Mouse (Mus musculus): ENCODE data around the gene Olfr1369-ps1. TPM values are rescaled to one million over a fixed set of nuclear protein-coding genes. Genes with fewer than 3 reads are reported as not detected.
A peak's percentile ranks its signal among the peaks of the same experiment; 100 is the strongest.
"Not testable (repeated sequence)": the region's sequence is repeated elsewhere in the genome, so short reads cannot be mapped to it uniquely, and the experiment has no call there.

Olfr1369-ps1 gene
- not detected in 2 replicates for polyA plus RNA-seq (2012; ENCODE audit: insufficient read depth, insufficient read length, missing spikeins)

GRCm38 (mm10) chr13:21111183-21111582, at the start of gene Olfr1369-ps1:
TSS of gene Olfr1369-ps1 (plus strand) at chr13:21111483.
- not testable (repeated sequence) for H3K4me1 ChIP-seq (ENCODE audit: control insufficient read depth, insufficient read depth, insufficient read length, low read length)

GRCm38 (mm10) chr13:21066021-21066420, 45.3 kb upstream of the Olfr1369-ps1 start:
- Histone ChIP-seq H3K4me3 (ENCODE audit: insufficient read depth, low read depth, low read length) (no peak overlapping the region), H3K4me1 (ENCODE audit: control insufficient read depth, insufficient read depth, insufficient read length, low read length) (no peaks in the 10 kb centered on the region), H3K27ac (replicated peaks; ENCODE audit: low read depth, low read length) (no peak overlapping the region)

More at GRCm38 (mm10) chr13:21111183-21111582, at the start of gene Olfr1369-ps1:
- H3K4me3 ChIP-seq (ENCODE audit: insufficient read depth, low read depth, low read length); H3K27ac ChIP-seq (replicated peaks; ENCODE audit: low read depth, low read length): not testable (repeated sequence)

DNA sequence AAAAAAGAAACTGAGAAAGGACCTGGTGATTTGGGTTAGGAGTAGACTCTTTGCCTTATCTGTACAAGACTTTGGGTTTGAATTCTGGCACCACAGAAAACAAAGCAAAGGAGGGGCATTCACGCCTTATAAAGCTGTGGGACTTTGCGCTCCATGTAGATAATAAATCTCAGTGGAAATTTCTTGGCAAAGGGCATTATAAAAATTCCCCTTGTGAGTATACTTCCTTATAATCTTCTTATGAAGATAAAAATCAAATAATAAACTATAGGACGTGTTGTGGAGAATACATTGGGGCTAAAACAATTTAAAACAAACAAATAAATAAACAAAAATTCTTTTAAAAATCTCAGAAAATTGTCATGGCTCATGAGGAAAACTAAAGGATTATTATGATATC, 36.4 kb upstream of the Olfr1369-ps1 start, which contains the start of gene Olfr1370:
Olfr1370 (minus strand) TSS at position 101 of the 400 bp plus-strand sequence.
- Histone ChIP-seq H3K4me1 (ENCODE audit: control insufficient read depth, insufficient read depth, insufficient read length, low read length) (no peaks in the 10 kb centered on the region), H3K4me3 (ENCODE audit: insufficient read depth, low read depth, low read length) (no peak within 1 kb of the TSS), H3K27ac (replicated peaks; ENCODE audit: low read depth, low read length) (no peak within 1 kb of the TSS)

DNA sequence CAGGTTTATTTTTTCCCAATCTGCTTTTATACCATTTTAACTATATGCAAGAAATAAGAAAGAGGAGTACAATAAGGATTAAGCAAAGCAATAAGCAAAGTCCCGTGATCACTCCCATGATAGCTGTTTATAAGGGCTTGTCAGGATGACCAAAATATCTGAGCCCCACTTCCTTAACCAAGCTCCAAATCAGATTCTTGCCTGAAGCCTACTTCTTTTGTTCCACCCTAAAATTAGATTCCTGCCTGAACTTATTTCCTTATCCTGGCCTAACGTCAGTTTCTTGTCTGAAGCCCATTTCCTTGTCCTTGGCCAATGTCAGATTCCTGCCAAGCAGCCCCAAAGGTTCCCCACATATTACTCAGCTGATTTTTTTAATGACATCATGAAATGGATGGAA, 28.6 kb upstream of the Olfr1369-ps1 start:
- Histone ChIP-seq H3K4me1 (ENCODE audit: control insufficient read depth, insufficient read depth, insufficient read length, low read length) (no peaks in the 10 kb centered on the region), H3K27ac (replicated peaks; ENCODE audit: low read depth, low read length) (no peak overlapping the region), H3K4me3 (ENCODE audit: insufficient read depth, low read depth, low read length) (no peak overlapping the region)

DNA sequence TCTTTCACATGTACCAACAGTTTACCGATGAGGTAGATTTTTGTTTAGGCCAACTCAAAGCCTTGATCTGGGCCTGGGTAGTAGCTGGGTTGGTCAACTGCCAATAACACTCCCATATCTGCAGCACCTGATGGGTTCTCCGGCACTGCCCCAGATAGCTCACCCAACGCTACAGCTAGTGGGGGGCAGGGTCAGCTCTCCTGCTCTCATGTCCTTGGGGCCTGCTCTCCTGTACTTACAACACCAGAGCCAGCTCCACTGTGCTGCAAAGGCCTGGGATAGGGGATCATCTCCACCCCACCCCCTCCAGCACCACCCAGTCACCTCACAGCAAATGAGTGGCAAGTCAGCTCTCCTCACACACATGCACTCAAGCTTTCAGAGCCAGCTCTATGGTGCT, 1.5 kb upstream of the Olfr1369-ps1 start:
- H3K4me1 ChIP-seq (ENCODE audit: control insufficient read depth, insufficient read depth, insufficient read length, low read length), result no peaks in the 10 kb centered on the region
- no peak overlapping the region for H3K4me3 ChIP-seq (ENCODE audit: insufficient read depth, low read depth, low read length)
- no peak overlapping the region for H3K27ac ChIP-seq (replicated peaks; ENCODE audit: low read depth, low read length)

GRCm38 (mm10) chr13:21110441-21110840, 842 bp upstream of the Olfr1369-ps1 start:
- H3K4me1 ChIP-seq (ENCODE audit: control insufficient read depth, insufficient read depth, insufficient read length, low read length), result no peaks in the 10 kb centered on the region
- no peak overlapping the region for H3K27ac ChIP-seq (replicated peaks; ENCODE audit: low read depth, low read length)
- no peak overlapping the region for H3K4me3 ChIP-seq (ENCODE audit: insufficient read depth, low read depth, low read length)

- Histone ChIP-seq H3K27ac (replicated peaks; ENCODE audit: low read depth, low read length) (no peak overlapping the region), H3K4me1 (ENCODE audit: control insufficient read depth, insufficient read depth, insufficient read length, low read length) (no peaks in the 10 kb centered on the region), H3K4me3 (ENCODE audit: insufficient read depth, low read depth, low read length) (no peak overlapping the region)
Observed at GRCm38 (mm10) chr13:21114121-21114520, 2.8 kb downstream of the Olfr1369-ps1 start.

DNA sequence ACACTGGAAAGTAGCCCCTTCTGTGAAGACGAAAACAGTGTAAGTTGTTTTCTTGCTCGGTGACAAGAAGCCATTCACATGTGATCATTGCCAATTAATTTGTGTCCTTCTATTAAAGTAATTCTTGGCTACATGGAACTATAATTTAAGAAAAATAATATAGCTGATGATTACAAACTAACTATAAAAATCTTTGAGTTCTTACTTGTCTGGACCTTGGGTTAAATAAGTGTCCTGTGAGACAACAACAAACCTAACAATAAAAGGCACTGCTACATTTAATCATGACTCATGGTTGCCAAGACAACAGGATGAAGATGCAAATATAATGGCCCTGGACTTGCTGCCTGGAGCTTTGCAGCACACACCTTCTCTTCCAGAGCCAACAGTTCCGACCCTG, 18.1 kb downstream of the Olfr1369-ps1 start, which contains the start of gene Olfr263:
Olfr263 (plus strand) TSS at position 301 of the 400 bp plus-strand sequence.
- H3K27ac ChIP-seq (replicated peaks; ENCODE audit: low read depth, low read length); H3K4me3 ChIP-seq (ENCODE audit: insufficient read depth, low read depth, low read length); H3K4me1 ChIP-seq (ENCODE audit: control insufficient read depth, insufficient read depth, insufficient read length, low read length): not testable (repeated sequence)

GRCm38 (mm10) chr13:21142421-21142820, 31.1 kb downstream of the Olfr1369-ps1 start:
- Histone ChIP-seq H3K4me1 (ENCODE audit: control insufficient read depth, insufficient read depth, insufficient read length, low read length) (no peaks in the 10 kb centered on the region), H3K27ac (replicated peaks; ENCODE audit: low read depth, low read length) (no peak overlapping the region), H3K4me3 (ENCODE audit: insufficient read depth, low read depth, low read length) (no peak overlapping the region)

DNA sequence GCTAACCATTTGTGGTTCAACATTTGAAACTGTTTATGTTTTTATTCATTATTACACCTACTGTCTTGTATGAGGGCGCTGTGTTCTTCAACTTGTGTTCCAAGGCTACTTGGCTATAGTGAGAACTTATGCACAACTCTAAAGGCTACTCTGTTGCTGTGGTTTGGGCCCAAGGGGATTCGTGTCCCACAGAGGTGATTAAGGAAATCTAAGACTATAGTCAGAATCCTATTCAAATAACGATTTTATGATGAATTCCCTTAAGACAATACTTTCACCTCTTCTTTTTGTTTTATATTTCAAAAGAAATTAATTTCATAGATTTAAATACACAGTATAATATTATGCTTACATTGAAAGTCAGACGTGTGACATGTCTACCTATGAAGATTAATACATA, 34.5 kb downstream of the Olfr1369-ps1 start, which contains the start of gene Olfr1368:
Olfr1368 (minus strand) TSS at position 101 of the 400 bp plus-strand sequence.
- Histone ChIP-seq H3K4me3 (ENCODE audit: insufficient read depth, low read depth, low read length) (no peak within 1 kb of the TSS), H3K4me1 (ENCODE audit: control insufficient read depth, insufficient read depth, insufficient read length, low read length) (no peaks in the 10 kb centered on the region), H3K27ac (replicated peaks; ENCODE audit: low read depth, low read length) (no peak within 1 kb of the TSS)

DNA sequence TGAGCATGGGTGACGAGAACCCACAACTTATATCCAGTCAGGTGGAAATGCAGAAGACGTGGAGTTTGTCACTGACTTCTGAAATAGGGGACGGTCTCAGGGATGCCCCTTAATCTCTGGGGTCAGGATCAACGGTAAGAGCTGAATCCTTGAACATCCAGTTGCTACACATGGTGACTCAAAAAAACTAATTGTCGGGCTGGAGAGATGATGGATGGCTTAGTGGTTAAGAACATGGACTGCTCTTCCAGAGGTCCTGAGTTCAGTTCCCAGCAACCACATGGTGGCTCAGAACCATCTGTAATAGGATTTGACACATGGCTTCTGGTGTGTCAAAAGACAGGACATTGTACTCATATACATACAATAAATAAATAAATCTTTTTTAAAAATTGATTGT, 44.6 kb downstream of the Olfr1369-ps1 start:
- H3K4me1 ChIP-seq (ENCODE audit: control insufficient read depth, insufficient read depth, insufficient read length, low read length), result no peaks in the 10 kb centered on the region
- no peak overlapping the region for H3K4me3 ChIP-seq (ENCODE audit: insufficient read depth, low read depth, low read length)
- no peak overlapping the region for H3K27ac ChIP-seq (replicated peaks; ENCODE audit: low read depth, low read length)

DNA sequence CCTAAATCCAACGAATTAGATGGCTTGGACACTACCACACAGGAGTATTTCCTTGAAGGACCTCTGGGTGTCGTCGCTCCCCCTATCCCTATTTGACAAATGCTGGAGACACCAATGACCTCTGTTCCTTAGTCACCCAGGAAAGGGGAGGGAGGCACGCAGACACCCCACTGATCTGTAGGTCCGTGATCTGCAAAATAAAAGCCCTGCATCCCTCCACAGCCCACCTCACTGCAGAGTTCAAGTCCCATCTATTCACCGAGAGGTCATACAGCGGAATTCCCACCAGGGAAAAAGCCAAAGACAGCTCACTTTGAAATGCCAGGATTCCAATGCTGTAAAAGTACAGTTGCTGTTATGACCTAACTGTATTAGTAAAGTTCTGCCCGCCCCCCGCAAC, 46.8 kb downstream of the Olfr1369-ps1 start:
- Histone ChIP-seq H3K27ac (replicated peaks; ENCODE audit: low read depth, low read length) (no peak overlapping the region), H3K4me1 (ENCODE audit: control insufficient read depth, insufficient read depth, insufficient read length, low read length) (no peaks in the 10 kb centered on the region), H3K4me3 (ENCODE audit: insufficient read depth, low read depth, low read length) (peak overlapping the region; percentile 10; the same call in 1 of the 2 replicates)

DNA sequence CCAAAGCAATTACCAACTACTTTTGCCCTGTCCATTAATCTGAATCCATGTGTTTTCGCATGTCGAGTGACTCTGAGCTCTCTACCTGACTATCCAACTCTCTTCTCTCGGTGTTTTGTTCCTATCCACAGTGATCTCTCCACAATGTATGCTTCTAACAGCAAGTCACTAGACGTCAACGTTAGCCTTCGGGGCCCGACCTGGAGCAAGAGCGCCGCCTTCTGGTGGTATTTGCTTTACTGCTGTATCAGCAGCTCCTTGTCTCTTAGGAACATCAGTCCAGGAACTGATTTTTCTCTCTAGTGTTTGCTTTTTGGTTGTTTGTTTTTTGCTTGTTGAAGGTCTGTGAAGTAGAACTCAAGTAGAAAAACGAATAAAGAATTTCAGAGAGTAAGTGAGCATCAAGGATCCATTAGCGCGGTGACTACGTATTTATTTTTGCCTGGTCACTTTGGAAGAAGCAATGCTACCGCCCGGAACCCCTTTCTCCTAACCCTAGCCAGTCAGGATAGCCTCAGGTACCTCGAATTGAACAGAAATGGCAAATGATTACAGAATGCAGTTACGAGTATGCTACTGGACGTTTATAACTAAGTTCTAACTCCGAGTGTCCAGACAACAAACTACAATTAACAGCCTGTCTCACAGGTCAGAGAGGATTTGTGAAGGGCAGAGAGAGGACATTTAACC, 47.6 kb downstream of the Olfr1369-ps1 start:
- peak overlapping the region; percentile 68 for H3K4me3 ChIP-seq (ENCODE audit: insufficient read depth, low read depth, low read length)
- H3K27ac ChIP-seq (replicated peaks; ENCODE audit: low read depth, low read length), result no peak overlapping the region
- no peaks in the 10 kb centered on the region for H3K4me1 ChIP-seq (ENCODE audit: control insufficient read depth, insufficient read depth, insufficient read length, low read length)

DNA sequence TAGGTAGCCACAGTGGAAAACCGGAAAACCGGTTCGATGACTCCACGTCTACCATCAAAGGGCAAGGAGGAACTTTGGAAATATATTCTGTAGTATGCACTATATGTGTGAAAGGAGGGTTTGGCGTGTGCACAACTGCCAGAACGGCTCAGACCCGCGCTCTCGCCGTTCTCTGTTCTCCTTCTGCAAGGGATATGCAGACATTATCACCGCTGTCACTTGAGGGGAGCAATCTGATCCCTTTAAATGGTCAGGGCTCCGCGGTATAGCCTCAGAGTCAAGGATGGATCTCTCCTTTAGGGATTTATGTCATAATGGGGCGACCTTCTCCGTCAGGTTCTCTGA, 48.2 kb downstream of the Olfr1369-ps1 start:
- Histone ChIP-seq H3K4me3 (ENCODE audit: insufficient read depth, low read depth, low read length) (peak overlapping the region; percentile 68), H3K4me1 (ENCODE audit: control insufficient read depth, insufficient read depth, insufficient read length, low read length) (no peaks in the 10 kb centered on the region), H3K27ac (replicated peaks; ENCODE audit: low read depth, low read length) (no peak overlapping the region)

GRCm38 (mm10) chr13:21160041-21160511, 48.8 kb downstream of the Olfr1369-ps1 start:
- Histone ChIP-seq H3K27ac (replicated peaks; ENCODE audit: low read depth, low read length) (no peak overlapping the region), H3K4me3 (ENCODE audit: insufficient read depth, low read depth, low read length) (peak overlapping the region; percentile 68), H3K4me1 (ENCODE audit: control insufficient read depth, insufficient read depth, insufficient read length, low read length) (no peaks in the 10 kb centered on the region)
